Mouse (Mus musculus): Measurements from ENCODE around the gene Gucy2d.

The Gucy2d gene

GRCm38 (mm10) chr7:98489131-98489530 lies 48.9 kb downstream of the Gucy2d start, which contains the start of gene Lrrc32:
Lrrc32 (plus strand) TSS chr7:98489283.
- in situ Hi-C loops (cut with MboI, MseI), result no loop called here

GRCm38 (mm10) chr7:98489623-98490084 lies 49.4 kb downstream of the Gucy2d start:
- in situ Hi-C loops (cut with MboI, MseI), result no loop called here

GRCm38 (mm10) chr7:98490328-98490727 lies 50.1 kb downstream of the Gucy2d start:
- in situ Hi-C loops (cut with MboI, MseI), result no loop called here

- in situ Hi-C loops (cut with MboI, MseI), result no loop called here
Observed at GRCm38 (mm10) chr7:98490911-98491310, 50.7 kb downstream of the Gucy2d start.

GRCm38 (mm10) chr7:98491451-98492200 lies 51.4 kb downstream of the Gucy2d start:
- in situ Hi-C loops (cut with MboI, MseI), result no loop called here

- in situ Hi-C loops (cut with MboI, MseI), result no loop called here
Observed at GRCm38 (mm10) chr7:98492331-98492730, 52.1 kb downstream of the Gucy2d start.

GRCm38 (mm10) chr7:98493307-98493706 lies 53.1 kb downstream of the Gucy2d start:
- in situ Hi-C loops (cut with MboI, MseI), result no loop called here

- in situ Hi-C loops (cut with MboI, MseI), result no loop called here
Observed at GRCm38 (mm10) chr7:98493901-98494480, 53.8 kb downstream of the Gucy2d start.

GRCm38 (mm10) chr7:98495591-98495990 lies 55.4 kb downstream of the Gucy2d start:
- in situ Hi-C loops (cut with MboI, MseI), result no loop called here

GRCm38 (mm10) chr7:98497451-98497850 lies 57.2 kb downstream of the Gucy2d start:
- in situ Hi-C loops (cut with MboI, MseI), result no loop called here

- in situ Hi-C loops (cut with MboI, MseI), result no loop called here
Observed at GRCm38 (mm10) chr7:98498101-98498500, 57.9 kb downstream of the Gucy2d start.

GRCm38 (mm10) chr7:98498656-98499560 lies 58.7 kb downstream of the Gucy2d start:
- in situ Hi-C loops (cut with MboI, MseI), result no loop called here

GRCm38 (mm10) chr7:98499561-98500292 lies 59.5 kb downstream of the Gucy2d start:
- in situ Hi-C loops (cut with MboI, MseI), result no loop called here

- in situ Hi-C loops (cut with MboI, MseI), result no loop called here
Observed at GRCm38 (mm10) chr7:98500470-98500869, 60.3 kb downstream of the Gucy2d start.

- in situ Hi-C loops (cut with MboI, MseI), result no loop called here
Observed at GRCm38 (mm10) chr7:98501078-98501477, 60.9 kb downstream of the Gucy2d start.

GRCm38 (mm10) chr7:98502921-98503320 lies 62.7 kb downstream of the Gucy2d start:
- in situ Hi-C loops (cut with MboI, MseI), result no loop called here

GRCm38 (mm10) chr7:98503951-98504647 lies 63.9 kb downstream of the Gucy2d start:
- in situ Hi-C loops (cut with MboI, MseI), result no loop called here

GRCm38 (mm10) chr7:98504726-98505314 lies 64.6 kb downstream of the Gucy2d start:
- in situ Hi-C loops (cut with MboI, MseI), result no loop called here

- in situ Hi-C loops (cut with MboI, MseI), result no loop called here
Observed at GRCm38 (mm10) chr7:98505664-98506063, 65.4 kb downstream of the Gucy2d start.

All from T-helper 1 cell (primary cell).